Mouse (Mus musculus): ENCODE results near the gene Agbl2. TPM values are rescaled to one million over a fixed set of nuclear protein-coding genes. Genes with fewer than 3 reads are reported as not detected.
A peak's percentile ranks its signal among the peaks of the same experiment; 100 is the strongest.

The Agbl2 gene
- polyA plus RNA-seq, 1 experiment from 2014 or later, result 1.2 TPM

DNA sequence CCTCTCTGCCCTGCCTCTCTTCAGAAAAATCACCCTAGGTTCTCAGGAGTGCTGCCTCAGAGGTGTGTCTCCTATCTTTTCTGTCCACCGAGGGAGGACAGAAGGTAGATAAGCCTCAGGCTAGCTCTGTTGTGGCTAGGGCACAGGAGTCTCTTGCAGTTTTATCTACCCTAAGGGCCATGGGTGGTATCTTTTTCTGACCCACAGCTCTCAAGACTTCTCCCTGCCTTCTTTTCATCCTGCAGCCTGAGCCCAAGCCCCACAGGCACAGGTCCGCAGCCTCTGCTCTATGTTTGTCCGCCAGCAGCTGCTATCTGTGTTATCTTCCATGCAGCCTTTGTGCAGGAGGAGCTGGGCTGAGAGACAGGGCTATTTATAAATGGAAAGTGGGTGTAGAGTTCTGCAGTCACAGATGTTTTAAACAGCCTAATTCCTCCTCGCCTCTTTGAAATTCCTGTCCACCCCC is 87.6 kb downstream of the Agbl2 start:
- Histone ChIP-seq H3K36me3 (ENCODE audit: insufficient read depth) (peaks cover 29% of the 10 kb centered on the region), H3K4me2 (peak overlapping the region; percentile 8; the same call in 1 of the 2 replicates), H3K4me3 (ENCODE audit: low read depth, low read length) (no peak overlapping the region), H3K27ac (ENCODE audit: low read depth) (peak overlapping the region; percentile 63), H3K9me3 (ENCODE audit: low read depth, low read length) (no peaks in the 10 kb centered on the region), H3K27me3 (ENCODE audit: insufficient read depth, low read length) (no peaks in the 10 kb centered on the region), H3K9ac (no peak overlapping the region), H3K4me1 (ENCODE audit: insufficient read depth) (0 out of 2 replicates have a peak, but pooled peaks cover 4% of the 10 kb centered on the region)
- no peak for TF ChIP-seq CTCF (IDR thresholded peaks at IDR 0.05; ENCODE audit: low read depth)
- peak; percentile 70 for ATAC-seq (ENCODE audit: insufficient read depth)
- peak; percentile 56 for DNase-seq
- 14% methylated on average over 4 of the region's 4 CpGs for WGBS

DNA sequence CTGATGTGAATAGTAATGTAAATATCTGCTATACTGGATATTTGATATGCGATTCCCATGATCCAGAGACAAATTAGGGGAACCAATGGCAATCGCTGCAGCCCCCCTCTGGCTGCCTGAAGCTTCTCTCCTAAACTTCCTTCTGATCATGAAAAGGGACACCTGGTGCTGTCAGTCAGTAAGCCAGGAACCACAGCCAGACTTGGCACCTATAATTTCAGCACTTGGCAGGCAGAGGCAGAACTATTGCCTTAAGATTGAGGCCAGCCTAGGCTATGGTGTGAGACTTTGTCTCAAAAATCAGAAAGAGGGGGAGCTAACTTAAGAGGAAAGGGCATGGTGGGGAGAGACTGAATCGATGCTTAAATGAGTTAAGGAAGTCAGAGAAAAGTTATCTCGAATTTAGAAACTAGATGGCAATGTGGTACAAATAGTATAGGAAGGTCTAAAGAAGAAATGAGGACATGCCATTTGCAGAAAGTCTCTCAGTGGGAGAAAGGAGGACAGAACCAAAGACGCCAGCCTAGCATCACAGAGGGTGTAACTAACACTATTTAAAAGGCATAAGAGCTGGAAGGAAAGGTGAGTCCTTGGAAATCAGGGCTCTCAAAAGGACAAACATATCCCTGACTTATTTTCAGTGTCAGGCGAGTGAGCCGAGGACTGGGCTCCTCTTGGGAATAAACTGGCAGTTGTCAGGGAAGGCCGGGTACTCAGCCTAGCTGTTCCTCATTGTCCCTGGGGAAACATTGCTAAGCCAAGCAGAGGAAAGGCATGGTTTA is 88.8 kb downstream of the Agbl2 start:
- ATAC-seq (ENCODE audit: insufficient read depth) (no peak), DNase-seq (peak; percentile 64)
- Histone ChIP-seq H3K4me3 (ENCODE audit: low read depth, low read length) (no peak overlapping the region), H3K36me3 (ENCODE audit: insufficient read depth) (peaks cover 18% of the 10 kb centered on the region), H3K27ac (ENCODE audit: low read depth) (no peak overlapping the region), H3K9ac (no peak overlapping the region), H3K9me3 (ENCODE audit: low read depth, low read length) (no peaks in the 10 kb centered on the region), H3K4me1 (ENCODE audit: insufficient read depth) (0 out of 2 replicates have a peak, but pooled peaks cover 4% of the 10 kb centered on the region), H3K27me3 (ENCODE audit: insufficient read depth, low read length) (no peaks in the 10 kb centered on the region), H3K4me2 (no peak overlapping the region)
- no peak for TF ChIP-seq CTCF (IDR thresholded peaks at IDR 0.05; ENCODE audit: low read depth)
- WGBS, result 53% methylated on average over 8 of the region's 8 CpGs

DNA sequence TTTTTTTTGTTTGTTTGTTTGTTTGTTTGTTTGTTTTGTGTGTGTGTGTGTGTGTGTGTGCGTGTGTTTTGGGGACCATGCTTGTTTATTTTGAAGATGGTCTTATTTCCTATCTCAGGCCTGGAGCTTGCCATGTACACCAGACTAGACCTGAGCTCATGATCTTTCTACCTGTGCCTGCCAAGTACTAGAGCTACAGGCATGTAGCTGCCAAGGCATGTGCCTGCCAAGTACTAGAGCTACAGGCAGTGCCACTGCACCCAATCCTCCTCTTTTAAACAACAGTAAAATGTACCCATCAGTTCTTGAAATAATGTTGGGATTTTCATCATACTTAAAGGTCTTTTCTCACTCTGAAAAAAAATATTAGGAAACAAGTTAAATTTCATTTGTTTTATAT is 91.5 kb downstream of the Agbl2 start:
- H3K4me3 ChIP-seq (ENCODE audit: low read depth, low read length), result no peak overlapping the region
- TF ChIP-seq CTCF (IDR thresholded peaks at IDR 0.05; ENCODE audit: low read depth), result no peak
- no peak overlapping the region for H3K4me2 ChIP-seq
- H3K27me3 ChIP-seq (ENCODE audit: insufficient read depth, low read length), result no peaks in the 10 kb centered on the region
- H3K9me3 ChIP-seq (ENCODE audit: low read depth, low read length), result no peaks in the 10 kb centered on the region
- H3K36me3 ChIP-seq (ENCODE audit: insufficient read depth), result no peaks in the 10 kb centered on the region
- WGBS, result 75% methylated on average over 1 of the region's 1 CpGs
- DNase-seq (no peak), ATAC-seq (ENCODE audit: insufficient read depth) (no peak)
- no peak overlapping the region for H3K9ac ChIP-seq
- no peak overlapping the region for H3K27ac ChIP-seq (ENCODE audit: low read depth)
- 0 out of 2 replicates have a peak, but pooled peaks cover 4% of the 10 kb centered on the region for H3K4me1 ChIP-seq (ENCODE audit: insufficient read depth)

DNA sequence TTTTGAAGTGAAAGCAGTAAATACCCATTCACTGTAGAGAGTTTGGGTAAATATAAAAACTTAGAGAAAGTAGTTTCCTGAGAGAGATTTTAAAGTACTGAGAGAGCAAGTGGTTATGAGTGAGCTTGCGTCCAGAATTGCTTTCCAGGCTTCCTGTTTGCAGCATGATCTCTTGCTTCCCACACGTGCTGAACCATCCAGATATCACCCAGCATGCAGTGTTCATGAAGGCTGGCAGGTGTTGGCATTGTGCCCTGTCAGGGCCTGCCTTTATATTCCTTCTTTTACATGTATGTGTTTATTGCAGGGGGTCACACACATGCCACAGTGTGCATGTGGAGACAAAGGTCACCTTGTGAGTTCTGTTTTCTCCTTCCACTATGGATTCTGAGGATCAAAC is 92.7 kb downstream of the Agbl2 start:
- Histone ChIP-seq H3K9ac (no peak overlapping the region), H3K9me3 (ENCODE audit: low read depth, low read length) (no peaks in the 10 kb centered on the region), H3K36me3 (ENCODE audit: insufficient read depth) (no peaks in the 10 kb centered on the region), H3K27me3 (ENCODE audit: insufficient read depth, low read length) (no peaks in the 10 kb centered on the region), H3K4me1 (ENCODE audit: insufficient read depth) (0 out of 2 replicates have a peak, but pooled peaks cover 4% of the 10 kb centered on the region), H3K27ac (ENCODE audit: low read depth) (no peak overlapping the region), H3K4me3 (ENCODE audit: low read depth, low read length) (no peak overlapping the region), H3K4me2 (no peak overlapping the region)
- ATAC-seq (ENCODE audit: insufficient read depth) (no peak), DNase-seq (no peak)
- no peak for TF ChIP-seq CTCF (IDR thresholded peaks at IDR 0.05; ENCODE audit: low read depth)
- 50% methylated on average over 2 of the region's 2 CpGs for WGBS

DNA sequence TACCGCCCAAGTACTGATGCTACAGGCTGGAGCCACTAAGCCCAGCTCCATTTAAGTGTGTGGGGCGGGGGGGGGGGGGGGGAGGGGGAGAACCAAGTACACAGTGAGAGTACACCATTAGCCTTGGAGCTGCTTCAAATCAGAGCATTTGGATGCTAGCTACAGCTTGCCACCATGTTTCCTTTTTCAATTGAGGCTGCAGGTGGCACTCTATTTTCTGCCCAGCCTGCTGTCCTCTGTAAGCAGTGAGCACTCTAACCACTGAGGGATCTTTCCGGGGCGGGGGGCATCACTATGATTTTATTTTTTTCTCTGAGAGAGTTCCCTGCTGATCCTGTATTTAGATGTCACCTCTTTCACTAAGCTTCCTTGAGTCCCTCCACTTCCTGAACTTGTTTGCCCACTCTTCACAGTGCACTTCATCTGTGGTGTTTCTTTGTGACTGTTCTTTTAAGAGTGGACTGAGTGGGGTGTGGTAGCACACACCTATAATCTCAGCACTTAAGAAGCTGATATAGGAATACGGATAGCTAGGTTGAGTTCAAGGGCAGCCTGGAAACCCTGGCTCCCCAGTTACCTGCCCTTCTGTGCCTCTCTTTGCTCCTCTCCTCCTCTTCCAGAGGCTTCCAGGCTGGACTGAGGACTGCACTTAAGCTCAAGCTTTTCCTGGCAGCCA is 95.2 kb downstream of the Agbl2 start:
- no peak overlapping the region for H3K4me2 ChIP-seq
- no peak for DNase-seq
- no peaks in the 10 kb centered on the region for H3K36me3 ChIP-seq (ENCODE audit: insufficient read depth)
- TF ChIP-seq CTCF (IDR thresholded peaks at IDR 0.05; ENCODE audit: low read depth), result no peak
- no peak overlapping the region for H3K4me3 ChIP-seq (ENCODE audit: low read depth, low read length)
- H3K4me1 ChIP-seq (ENCODE audit: insufficient read depth), result no peaks in the 10 kb centered on the region
- 46% methylated on average over 5 of the region's 5 CpGs for WGBS
- no peak overlapping the region for H3K9ac ChIP-seq
- ATAC-seq (ENCODE audit: insufficient read depth), result no peak
- no peaks in the 10 kb centered on the region for H3K9me3 ChIP-seq (ENCODE audit: low read depth, low read length)
- no peaks in the 10 kb centered on the region for H3K27me3 ChIP-seq (ENCODE audit: insufficient read depth, low read length)
- H3K27ac ChIP-seq (ENCODE audit: low read depth), result no peak overlapping the region

DNA sequence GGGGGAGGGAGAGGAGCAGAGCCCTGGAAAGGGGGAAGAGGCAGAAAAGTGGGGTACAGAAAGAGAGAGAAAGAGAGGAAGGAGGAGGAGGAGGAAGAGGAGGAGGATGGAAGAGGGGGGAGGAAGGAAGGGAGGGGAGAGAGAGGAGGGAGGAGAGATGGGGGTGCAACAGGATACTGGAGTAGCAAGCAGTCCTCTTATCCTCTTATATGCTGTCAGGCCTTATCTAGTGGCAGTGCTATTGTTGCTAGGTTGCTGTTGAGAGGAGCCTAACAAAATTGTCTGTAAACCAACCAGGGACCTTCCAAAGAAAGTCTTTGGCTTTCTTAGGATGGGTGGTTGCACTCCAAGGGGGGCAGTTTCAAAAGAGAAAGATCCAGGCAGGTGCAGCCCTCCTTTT is 96.9 kb downstream of the Agbl2 start:
- no peak overlapping the region for H3K9ac ChIP-seq
- ATAC-seq (ENCODE audit: insufficient read depth) (no peak), DNase-seq (no peak)
- no peaks in the 10 kb centered on the region for H3K9me3 ChIP-seq (ENCODE audit: low read depth, low read length)
- H3K4me1 ChIP-seq (ENCODE audit: insufficient read depth), result no peaks in the 10 kb centered on the region
- H3K27ac ChIP-seq (ENCODE audit: low read depth), result no peak overlapping the region
- no peak for TF ChIP-seq CTCF (IDR thresholded peaks at IDR 0.05; ENCODE audit: low read depth)
- H3K27me3 ChIP-seq (ENCODE audit: insufficient read depth, low read length), result no peaks in the 10 kb centered on the region
- H3K4me2 ChIP-seq, result no peak overlapping the region
- H3K36me3 ChIP-seq (ENCODE audit: insufficient read depth), result no peaks in the 10 kb centered on the region
- no peak overlapping the region for H3K4me3 ChIP-seq (ENCODE audit: low read depth, low read length)

DNA sequence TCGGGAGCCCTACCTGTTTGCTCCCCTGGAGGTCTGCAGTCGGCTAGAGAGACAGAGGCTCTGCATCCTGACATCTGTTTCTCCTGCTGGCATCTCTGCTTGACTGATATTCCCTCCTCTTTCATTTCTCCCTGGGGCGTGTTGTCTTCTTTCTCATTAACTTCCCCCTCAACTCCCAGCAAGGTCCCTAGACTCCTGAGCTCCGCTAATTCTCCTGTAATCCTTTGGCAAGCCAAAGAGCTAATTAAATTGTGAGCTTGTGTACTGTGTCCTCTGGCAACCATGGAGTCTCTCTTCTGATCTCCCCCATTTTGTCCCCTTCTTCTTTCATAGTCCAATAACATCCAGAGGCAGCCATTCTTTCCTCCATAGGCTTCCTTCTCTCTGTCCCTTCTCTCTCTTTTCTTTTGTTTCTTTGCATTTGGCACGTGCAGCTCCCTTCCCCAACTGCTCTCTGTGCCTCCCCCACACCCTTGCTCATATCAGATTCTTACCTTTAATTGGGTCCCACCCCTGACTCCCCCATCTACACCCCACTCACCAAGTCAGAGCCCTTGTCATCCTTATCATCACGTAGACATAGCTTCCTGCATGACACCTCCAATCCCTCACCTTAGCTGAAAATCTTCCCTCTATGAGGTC is 97.7 kb downstream of the Agbl2 start:
- no peak for DNase-seq
- no peaks in the 10 kb centered on the region for H3K36me3 ChIP-seq (ENCODE audit: insufficient read depth)
- peaks cover 7% of the 10 kb centered on the region for H3K27me3 ChIP-seq (ENCODE audit: insufficient read depth, low read length)
- no peak overlapping the region for H3K9ac ChIP-seq
- H3K4me2 ChIP-seq, result no peak overlapping the region
- no peaks in the 10 kb centered on the region for H3K4me1 ChIP-seq (ENCODE audit: insufficient read depth)
- no peak for TF ChIP-seq CTCF (IDR thresholded peaks at IDR 0.05; ENCODE audit: low read depth)
- no peak for ATAC-seq (ENCODE audit: insufficient read depth)
- no peak overlapping the region for H3K27ac ChIP-seq (ENCODE audit: low read depth)
- H3K9me3 ChIP-seq (ENCODE audit: low read depth, low read length), result no peaks in the 10 kb centered on the region
- H3K4me3 ChIP-seq (ENCODE audit: low read depth, low read length), result no peak overlapping the region
- 26% methylated on average over 6 of the region's 6 CpGs for WGBS

All from lung, embryonic 14.5 days (tissue).